Mouse (Mus musculus) stomach, embryonic 14.5 days (tissue): ENCODE results near the gene Serp1. TPM values are rescaled to one million over a fixed set of nuclear protein-coding genes. Genes with fewer than 3 reads are reported as not detected.
A peak's percentile ranks its signal among the peaks of the same experiment; 100 is the strongest.

Source experiments
- ATAC-seq: fragments of 200-750 bp; cut with Nextera tagmentation; 2 replicates; pipeline ENCODE4 v1.8.0; 2017; ENCODE audit warnings: low read depth, moderate TSS enrichment; ENCODE audit not compliant: insufficient number of reproducible peaks, insufficient read depth, low FRiP score
- H3K27ac ChIP-seq: fragments of 300-500 bp; sonication (generic); 2 replicates; pipeline ENCODE4 v1.5.1; 2014; ENCODE audit warnings: mild to moderate bottlenecking, low read length, moderate library complexity, mixed read lengths
- H3K27me3 ChIP-seq: fragments of 300-500 bp; sonication (generic); 2 replicates; pipeline ENCODE4 v1.6.1; 2014; ENCODE audit warnings: low read length, control low read depth, mixed read lengths; ENCODE audit not compliant: control insufficient read depth, insufficient read depth
- H3K36me3 ChIP-seq: fragments of 300-500 bp; sonication (generic); 2 replicates; pipeline ENCODE4 v1.6.1; 2014; ENCODE audit warnings: mild to moderate bottlenecking, control low read depth, low read length, moderate library complexity, mixed read lengths; ENCODE audit not compliant: control insufficient read depth, insufficient read depth
- H3K4me1 ChIP-seq: fragments of 300-500 bp; sonication (generic); 2 replicates; pipeline ENCODE4 v1.6.1; 2014; ENCODE audit warnings: low read length, control low read depth, mixed read lengths; ENCODE audit not compliant: control insufficient read depth, insufficient read depth
- H3K4me2 ChIP-seq: fragments of 300-500 bp; sonication (generic); replicated peaks from 2 replicates; pipeline ENCODE4 v1.6.1; 2014; ENCODE audit warnings: low read depth, low read length, control low read depth
- H3K4me3 ChIP-seq: fragments of 300-500 bp; sonication (generic); 2 replicates; pipeline ENCODE4 v1.5.1; 2014; ENCODE audit warnings: low read depth, low read length, control low read depth
- H3K9ac ChIP-seq: fragments of 300-500 bp; sonication (generic); replicated peaks from 2 replicates; pipeline ENCODE4 v1.6.1; 2014; ENCODE audit warnings: low read depth, mild to moderate bottlenecking, control low read depth, low read length, moderate library complexity, mixed read lengths
- H3K9me3 ChIP-seq: fragments of 300-500 bp; sonication (generic); 2 replicates; pipeline ENCODE4 v1.6.1; 2016; ENCODE audit warnings: low read depth, low read length, control low read depth; ENCODE audit not compliant: control insufficient read depth
- WGBS: fragments of 180-500 bp; shearing (Covaris S2); extraction: QIAGEN DNeasy Blood & Tissue Kit; methylation state at CpG from one replicate; pipeline ENCODE4 v1.1.7; 2014; 5-methylcytosine and 5-hydroxymethylcytosine counted together
- polyA plus RNA-seq: library from polyadenylated mRNA; unstranded; fragments of >200 nt; fragmentation: Nextera tagmentation; extraction: Ambion mirVana; gene quantifications from 2 replicates; pipeline ENCODE4 v1.2.1, GENCODE M21; 2014

Serp1 gene
- polyA plus RNA-seq, 1 experiment from 2014 or later: 119 TPM

- Histone ChIP-seq H3K4me3 (peak overlapping the region; percentile 92), H3K4me2 (peak overlapping the region; percentile 69), H3K9me3 (no peaks in the 10 kb centered on the region), H3K27me3 (no peaks in the 10 kb centered on the region), H3K4me1 (peaks cover 9% of the 10 kb centered on the region; the same call in 1 of the 2 replicates), H3K27ac (peak overlapping the region; percentile 92), H3K9ac (peak overlapping the region; percentile 82), H3K36me3 (peaks cover 16% of the 10 kb centered on the region)
- under 1% methylated on average over 39 of the region's 40 CpGs for WGBS
- no peak for ATAC-seq
Observed at GRCm38 (mm10) chr3:58525166-58525565, 526 bp downstream of the Serp1 start.

- H3K4me1 ChIP-seq: peaks cover 9% of the 10 kb centered on the region; the same call in 1 of the 2 replicates
- no peak for ATAC-seq
- H3K4me3 ChIP-seq: peak overlapping the region; percentile 92
- H3K4me2 ChIP-seq: peak overlapping the region; percentile 69
- H3K27ac ChIP-seq: no peak overlapping the region
- H3K9me3 ChIP-seq: no peaks in the 10 kb centered on the region
- 40% methylated on average over 4 of the region's 4 CpGs for WGBS
- no peaks in the 10 kb centered on the region for H3K27me3 ChIP-seq
- H3K9ac ChIP-seq: no peak overlapping the region; the same call in 1 of the 2 replicates
- peaks cover 16% of the 10 kb centered on the region for H3K36me3 ChIP-seq
Observed at GRCm38 (mm10) chr3:58524246-58524645, 1.4 kb downstream of the Serp1 start.

GRCm38 (mm10) chr3:58523386-58523785 lies 2.3 kb downstream of the Serp1 start:
- H3K4me2 ChIP-seq: no peak overlapping the region
- H3K27me3 ChIP-seq: no peaks in the 10 kb centered on the region
- no peaks in the 10 kb centered on the region for H3K9me3 ChIP-seq
- no peak for ATAC-seq
- 97% methylated on average over 3 of the region's 3 CpGs for WGBS
- H3K4me3 ChIP-seq: no peak overlapping the region
- peaks cover 9% of the 10 kb centered on the region; the same call in 1 of the 2 replicates for H3K4me1 ChIP-seq
- H3K9ac ChIP-seq: no peak overlapping the region
- H3K27ac ChIP-seq: no peak overlapping the region
- peaks cover 16% of the 10 kb centered on the region for H3K36me3 ChIP-seq

GRCm38 (mm10) chr3:58521361-58521760 lies 4.3 kb downstream of the Serp1 start:
- no peaks in the 10 kb centered on the region for H3K9me3 ChIP-seq
- no peak overlapping the region for H3K27ac ChIP-seq
- H3K4me1 ChIP-seq: peaks cover 3% of the 10 kb centered on the region; the same call in 1 of the 2 replicates
- ATAC-seq: no peak
- H3K4me2 ChIP-seq: no peak overlapping the region
- 89% methylated on average over 2 of the region's 2 CpGs for WGBS
- no peak overlapping the region for H3K9ac ChIP-seq
- H3K4me3 ChIP-seq: no peak overlapping the region
- H3K27me3 ChIP-seq: no peaks in the 10 kb centered on the region
- H3K36me3 ChIP-seq: peaks cover 16% of the 10 kb centered on the region

GRCm38 (mm10) chr3:58520286-58520685 lies 5.4 kb downstream of the Serp1 start:
- peaks cover 3% of the 10 kb centered on the region; the same call in 1 of the 2 replicates for H3K4me1 ChIP-seq
- WGBS: 84% methylated on average over 6 of the region's 6 CpGs
- no peak overlapping the region for H3K4me3 ChIP-seq
- peaks cover 16% of the 10 kb centered on the region for H3K36me3 ChIP-seq
- no peak overlapping the region for H3K4me2 ChIP-seq
- H3K9me3 ChIP-seq: no peaks in the 10 kb centered on the region
- no peak overlapping the region for H3K27ac ChIP-seq
- H3K9ac ChIP-seq: no peak overlapping the region
- H3K27me3 ChIP-seq: no peaks in the 10 kb centered on the region
- ATAC-seq: no peak

- no peak for ATAC-seq
Observed at GRCm38 (mm10) chr3:58519536-58519935, 6.2 kb downstream of the Serp1 start.

GRCm38 (mm10) chr3:58518962-58519361 lies 6.7 kb downstream of the Serp1 start:
- H3K27ac ChIP-seq: no peak overlapping the region
- no peaks in the 10 kb centered on the region for H3K9me3 ChIP-seq
- WGBS: 83% methylated on average over 2 of the region's 2 CpGs
- H3K4me2 ChIP-seq: no peak overlapping the region
- H3K4me1 ChIP-seq: peaks cover 2% of the 10 kb centered on the region; the same call in 1 of the 2 replicates
- peaks cover 16% of the 10 kb centered on the region for H3K36me3 ChIP-seq
- H3K9ac ChIP-seq: no peak overlapping the region
- no peaks in the 10 kb centered on the region for H3K27me3 ChIP-seq
- no peak for ATAC-seq
- H3K4me3 ChIP-seq: no peak overlapping the region

More at GRCm38 (mm10) chr3:58519536-58519935, 6.2 kb downstream of the Serp1 start:
- H3K27me3 ChIP-seq: no peaks in the 10 kb centered on the region
- no peak overlapping the region for H3K4me3 ChIP-seq
- peaks cover 16% of the 10 kb centered on the region for H3K36me3 ChIP-seq
- peaks cover 3% of the 10 kb centered on the region; the same call in 1 of the 2 replicates for H3K4me1 ChIP-seq
- WGBS: 69% methylated on average over 3 of the region's 3 CpGs
- H3K9me3 ChIP-seq: no peaks in the 10 kb centered on the region
- H3K27ac ChIP-seq: no peak overlapping the region
- H3K9ac ChIP-seq: no peak overlapping the region
- H3K4me2 ChIP-seq: no peak overlapping the region

GRCm38 (mm10) chr3:58517800-58518199 lies 7.9 kb downstream of the Serp1 start:
- no peak overlapping the region for H3K27ac ChIP-seq
- no peak for ATAC-seq
- peaks cover 12% of the 10 kb centered on the region for H3K36me3 ChIP-seq
- no peak overlapping the region for H3K9ac ChIP-seq
- H3K27me3 ChIP-seq: no peaks in the 10 kb centered on the region
- no peaks in the 10 kb centered on the region for H3K9me3 ChIP-seq
- H3K4me2 ChIP-seq: no peak overlapping the region
- no peak overlapping the region for H3K4me3 ChIP-seq
- 81% methylated on average over 5 of the region's 5 CpGs for WGBS
- no peaks in the 10 kb centered on the region for H3K4me1 ChIP-seq

- ATAC-seq: no peak
- H3K4me1 ChIP-seq: no peaks in the 10 kb centered on the region
- H3K4me3 ChIP-seq: no peak overlapping the region
- 59% methylated on average over 5 of the region's 5 CpGs for WGBS
- no peaks in the 10 kb centered on the region for H3K9me3 ChIP-seq
- H3K4me2 ChIP-seq: no peak overlapping the region
- no peak overlapping the region for H3K27ac ChIP-seq
- peaks cover 7% of the 10 kb centered on the region for H3K36me3 ChIP-seq
- H3K27me3 ChIP-seq: no peaks in the 10 kb centered on the region
- no peak overlapping the region for H3K9ac ChIP-seq
Observed at GRCm38 (mm10) chr3:58517258-58517657, 8.4 kb downstream of the Serp1 start.
